Mouse (Mus musculus) ES-E14 (cell line): ENCODE measurements around the gene Schip1. TPM values are rescaled to one million over a fixed set of nuclear protein-coding genes. Genes with fewer than 3 reads are reported as not detected.

Source experiments
- DNase-seq: peaks from one replicate; pipeline ENCODE4 v3.0.0-alpha.2; 2013; ENCODE audit warnings: low read depth, low spot score
- H3K27ac ChIP-seq: 2 replicates; pipeline ENCODE4 v1.5.1; 2012; ENCODE audit warnings: low read depth, mild to moderate bottlenecking, low read length, moderate library complexity, mixed read lengths; ENCODE audit not compliant: poor library complexity, insufficient read depth, severe bottlenecking
- H3K36me3 ChIP-seq: 2 replicates; pipeline ENCODE4 v1.6.1; 2012; ENCODE audit warnings: mild to moderate bottlenecking, low read length, moderate library complexity, mixed read lengths; ENCODE audit not compliant: control insufficient read depth, poor library complexity, insufficient read depth, severe bottlenecking
- H3K4me1 ChIP-seq, 2 experiments: fragments of 150-350 bp in 1 of 2; sonication (generic) in 1 of 2; 2 replicates each; pipeline ENCODE4 v1.6.1; 2012; ENCODE audit warnings: low read length in 2 of 2, mild to moderate bottlenecking in 1 of 2, mixed read lengths in 1 of 2; ENCODE audit not compliant: control insufficient read depth in 2 of 2, insufficient read depth in 2 of 2, poor library complexity in 1 of 2
- H3K4me3 ChIP-seq, 2 experiments: fragments of 150-350 bp in 1 of 2; sonication (generic) in 1 of 2; 2 replicates each; pipeline ENCODE4 v1.5.1; 2012; ENCODE audit warnings: low read length in 2 of 2, low read depth in 1 of 2, mild to moderate bottlenecking in 1 of 2, mixed read lengths in 1 of 2; ENCODE audit not compliant: insufficient read depth in 1 of 2, poor library complexity in 1 of 2, severe bottlenecking in 1 of 2
- H3K9ac ChIP-seq: 2 replicates; pipeline ENCODE4 v1.6.1; 2012; ENCODE audit warnings: low read depth, mild to moderate bottlenecking, low read length, mixed read lengths; ENCODE audit not compliant: poor library complexity, insufficient read depth, severe bottlenecking
- H3K9me3 ChIP-seq: fragments of 150-350 bp; sonication (generic); 2 replicates; pipeline ENCODE4 v1.6.1; 2012; ENCODE audit warnings: low read depth, mild to moderate bottlenecking, low read length; ENCODE audit not compliant: control insufficient read depth, insufficient read depth
- CHD2 ChIP-seq: IDR thresholded peaks from 2 replicates; pipeline ENCODE4 v1.6.1; 2014; ENCODE audit warnings: mild to moderate bottlenecking, low read depth, low read length, inconsistent platforms
- HCFC1 ChIP-seq: IDR thresholded peaks from 2 replicates; pipeline ENCODE4 v1.6.1; 2012; ENCODE audit warnings: low read length, inconsistent platforms, borderline replicate concordance; ENCODE audit not compliant: insufficient read depth
- MAFK ChIP-seq: IDR thresholded peaks from 2 replicates; pipeline ENCODE4 v1.6.1; 2014; ENCODE audit warnings: mild to moderate bottlenecking, low read depth, low read length, inconsistent platforms; ENCODE audit not compliant: insufficient read depth
- ZC3H11A ChIP-seq: IDR thresholded peaks from 2 replicates; pipeline ENCODE4 v1.6.1; 2012; ENCODE audit warnings: low read depth, mild to moderate bottlenecking, inconsistent platforms, low read length, borderline replicate concordance
- ZNF384 ChIP-seq: IDR thresholded peaks from 2 replicates; pipeline ENCODE4 v1.6.1; 2012; ENCODE audit warnings: low read depth, low read length, inconsistent platforms
- in situ Hi-C, 2 experiments: fragments of 600-800 bp; cut with MboI; formaldehyde crosslinking; loops; one replicate each; pipeline ENCODE4 v1.15.1; 2025; ENCODE audit warnings: low sequenced_read_pairs in 2 of 2, inconsistent platforms in 1 of 2; ENCODE audit not compliant: unreplicated experiment in 2 of 2
- total RNA-seq: library from RNA; depleted of rRNA; stranded (reverse); fragments of 300-350 nt; gene quantifications from 2 replicates; pipeline ENCODE4 v1.2.3, GENCODE M21; 2012

Schip1 gene
- total RNA-seq, 1 experiment: 38.3 TPM

- Histone ChIP-seq H3K4me3 (no peak overlapping the region), H3K36me3 (no peaks in the 10 kb centered on the region; the same call in 1 of the 2 replicates), H3K9me3 (no peaks in the 10 kb centered on the region), H3K4me1 (no peaks in the 10 kb centered on the region), H3K27ac (no peak overlapping the region), H3K9ac (no peak overlapping the region)
- DNase-seq: no peak
- in situ Hi-C loops: no loop called here
- no peak for TF ChIP-seq HCFC1
- TF ChIP-seq MAFK: no peak
- no peak for TF ChIP-seq ZNF384
- TF ChIP-seq ZC3H11A: no peak
- TF ChIP-seq CHD2: no peak
These were observed 528.7 kb downstream of the Schip1 start for GRCm38 (mm10) chr3:68593073-68593867.

DNA sequence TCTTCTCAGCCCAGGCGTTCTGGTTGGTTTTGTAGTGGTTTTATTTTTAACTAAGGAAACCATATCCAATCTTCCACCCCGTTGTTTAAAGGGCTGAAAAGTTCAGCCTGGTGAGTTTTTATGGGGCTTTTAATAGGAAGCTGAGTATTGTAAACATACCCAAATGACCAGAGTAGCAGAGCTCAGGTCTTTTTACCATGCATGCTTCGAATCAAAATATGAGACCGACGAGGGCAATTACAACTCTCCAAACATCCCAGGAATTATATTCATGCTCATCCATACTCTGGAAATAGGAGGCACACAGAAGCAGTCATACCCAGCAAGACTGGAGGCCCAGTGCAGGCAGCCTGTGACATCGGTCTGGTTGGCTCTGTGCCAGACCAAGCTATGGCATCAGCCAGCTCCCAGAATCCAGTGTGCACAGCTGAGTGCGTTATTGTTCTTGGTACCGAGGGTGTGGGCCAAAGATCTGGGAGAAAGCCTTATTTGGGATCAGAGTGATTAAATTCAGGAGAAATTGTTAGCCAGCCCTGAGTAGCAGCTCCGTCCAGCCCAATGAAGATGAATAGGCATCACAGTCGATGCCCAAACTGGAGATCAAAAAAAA is 530.8 kb downstream of the Schip1 start:
- Histone ChIP-seq H3K36me3 (no peaks in the 10 kb centered on the region; the same call in 1 of the 2 replicates), H3K9ac (no peak overlapping the region), H3K9me3 (no peaks in the 10 kb centered on the region), H3K4me3 (no peak overlapping the region), H3K27ac (no peak overlapping the region), H3K4me1 (no peaks in the 10 kb centered on the region)
- no peak for TF ChIP-seq MAFK
- no peak for TF ChIP-seq ZNF384
- TF ChIP-seq CHD2: no peak
- TF ChIP-seq HCFC1: no peak
- no peak for TF ChIP-seq ZC3H11A
- in situ Hi-C loops: no loop called here
- DNase-seq: no peak

DNA sequence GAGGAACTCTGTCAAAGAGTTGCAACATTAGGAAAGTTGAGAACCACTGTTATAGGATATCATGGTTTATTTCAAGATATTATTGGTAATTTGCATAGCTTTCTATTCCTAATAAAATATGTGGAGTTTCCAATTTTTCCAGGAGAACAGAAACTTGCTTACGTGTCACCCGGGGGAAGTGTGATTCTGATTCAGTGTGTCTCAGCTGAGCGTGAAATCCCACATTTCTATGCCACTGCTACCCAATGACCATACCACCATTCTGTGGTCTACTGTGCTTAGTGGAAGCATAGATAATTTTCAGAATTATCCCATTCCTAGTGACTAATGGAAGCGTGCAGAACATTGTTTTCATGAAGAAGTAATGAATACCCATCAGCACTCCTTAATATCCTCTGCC is 532.3 kb downstream of the Schip1 start:
- no peaks in the 10 kb centered on the region for H3K9me3 ChIP-seq
- H3K4me1 ChIP-seq: no peaks in the 10 kb centered on the region
- in situ Hi-C loops: no loop called here
- no peak overlapping the region for H3K27ac ChIP-seq
- no peak overlapping the region for H3K4me3 ChIP-seq
- TF ChIP-seq HCFC1 (no peak), ZNF384 (no peak), CHD2 (no peak)
- no peak overlapping the region for H3K9ac ChIP-seq
- no peak for DNase-seq
- H3K36me3 ChIP-seq: no peaks in the 10 kb centered on the region

DNA sequence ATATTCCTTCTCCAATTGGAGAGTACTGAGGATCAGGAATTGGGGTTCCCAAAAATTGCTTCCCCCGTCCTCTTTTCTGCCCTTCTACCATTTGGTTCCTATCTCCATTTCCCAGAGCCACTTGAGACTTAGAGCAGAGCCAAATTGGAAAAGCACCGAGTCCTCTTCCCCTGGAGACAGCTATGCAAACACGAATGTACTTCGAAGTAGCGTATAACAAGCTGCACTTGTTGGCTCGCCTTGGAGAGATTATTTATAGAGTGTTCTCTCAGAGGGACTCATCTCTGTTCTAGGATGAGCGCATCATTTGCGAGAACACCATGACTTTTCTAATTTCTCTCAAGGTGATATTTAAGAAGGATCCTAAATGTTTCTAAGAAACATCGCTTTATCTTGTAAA is 538.3 kb downstream of the Schip1 start:
- Histone ChIP-seq H3K9ac (no peak overlapping the region), H3K4me3 (no peak overlapping the region), H3K36me3 (no peaks in the 10 kb centered on the region; the same call in 1 of the 2 replicates), H3K4me1 (peaks cover 0 to 3% of the 10 kb centered on the region in 2 experiments; a peak in 1 of 4 replicates), H3K9me3 (no peaks in the 10 kb centered on the region), H3K27ac (no peak overlapping the region)
- no peak for DNase-seq
- TF ChIP-seq CHD2: no peak
- in situ Hi-C loops: no loop called here
